Mouse (Mus musculus): Measurements from ENCODE around the gene Adsl. TPM values are rescaled to one million over a fixed set of nuclear protein-coding genes. Genes with fewer than 3 reads are reported as not detected.
"Not testable (repeated sequence)": the region's sequence is repeated elsewhere in the genome, so short reads cannot be mapped to it uniquely, and the experiment has no call there.

Adsl gene
- total and polyA plus RNA-seq, 2 experiments from 2014 or later, result 58.4 to 85.7 TPM

DNA sequence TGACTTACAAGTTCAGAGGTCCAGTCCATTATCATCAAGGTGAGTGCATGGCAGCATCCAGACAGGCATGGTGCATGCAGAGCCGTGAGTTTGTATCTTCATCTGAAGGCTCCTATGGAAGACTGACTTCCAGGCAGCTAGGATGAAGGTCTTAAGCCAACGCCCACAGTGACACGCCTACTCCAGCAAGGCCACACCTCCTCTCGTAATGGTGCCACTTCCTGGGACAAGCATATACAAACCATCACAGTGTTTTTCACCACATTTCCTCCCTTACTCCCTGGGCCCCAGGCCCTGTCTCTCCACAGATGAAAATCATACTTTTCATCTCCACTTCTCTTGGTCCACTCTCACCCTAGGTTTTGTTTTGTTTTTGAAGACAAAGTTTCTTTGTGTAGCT lies 26.5 kb upstream of the Adsl start:
- ATAC-seq (ENCODE audit: low FRiP score) (no peak), DNase-seq (ENCODE audit: low spot score) (no peak)
- H3K4me1 ChIP-seq (ENCODE audit: insufficient read depth, low read length), result no peaks in the 10 kb centered on the region
- H3K27me3 ChIP-seq (ENCODE audit: insufficient read depth, low read length), result no peaks in the 10 kb centered on the region
- 84% methylated on average over 4 of the region's 4 CpGs for WGBS
- no peak overlapping the region for H3K4me3 ChIP-seq (ENCODE audit: low read depth, low read length)
- no peak overlapping the region for H3K9ac ChIP-seq (replicated peaks; ENCODE audit: low read length, poor library complexity, severe bottlenecking)
- no peaks in the 10 kb centered on the region for H3K9me3 ChIP-seq (ENCODE audit: low read length)
- no peak overlapping the region for H3K4me2 ChIP-seq (ENCODE audit: low read depth, low read length, poor library complexity, severe bottlenecking)
- no peak overlapping the region for H3K27ac ChIP-seq (ENCODE audit: low read depth, low read length)
- TF ChIP-seq CTCF (IDR thresholded peaks at IDR 0.05), result no peak
- H3K36me3 ChIP-seq (ENCODE audit: insufficient read depth, low read length), result peaks cover 43% of the 10 kb centered on the region

- H3K36me3 ChIP-seq (ENCODE audit: insufficient read depth, low read length), result peaks cover 43% of the 10 kb centered on the region
- whole genome bisulfite sequencing, result 100% methylated on average over 2 of the region's 2 CpGs
These were observed 24.1 kb upstream of the Adsl start for GRCm38 (mm10) chr15:80924211-80924610.

GRCm38 (mm10) chr15:80928811-80929355 lies 19.4 kb upstream of the Adsl start:
- peaks cover 48% of the 10 kb centered on the region for H3K36me3 ChIP-seq (ENCODE audit: insufficient read depth, low read length)

More at GRCm38 (mm10) chr15:80924211-80924610, 24.1 kb upstream of the Adsl start:
- DNase-seq (ENCODE audit: low spot score) (no peak), ATAC-seq (ENCODE audit: low FRiP score) (no peak)
- TF ChIP-seq CTCF (IDR thresholded peaks at IDR 0.05), result no peak
- Histone ChIP-seq H3K4me3 (ENCODE audit: low read depth, low read length) (no peak overlapping the region), H3K4me2 (ENCODE audit: low read depth, low read length, poor library complexity, severe bottlenecking) (no peak overlapping the region), H3K27me3 (ENCODE audit: insufficient read depth, low read length) (no peaks in the 10 kb centered on the region), H3K4me1 (ENCODE audit: insufficient read depth, low read length) (no peaks in the 10 kb centered on the region), H3K27ac (ENCODE audit: low read depth, low read length) (no peak overlapping the region), H3K9me3 (ENCODE audit: low read length) (no peaks in the 10 kb centered on the region), H3K9ac (replicated peaks; ENCODE audit: low read length, poor library complexity, severe bottlenecking) (no peak overlapping the region)

GRCm38 (mm10) chr15:80930048-80930571 lies 18.2 kb upstream of the Adsl start:
- H3K9ac ChIP-seq (replicated peaks; ENCODE audit: low read length, poor library complexity, severe bottlenecking), result no peak overlapping the region
- no peak overlapping the region for H3K4me3 ChIP-seq (ENCODE audit: low read depth, low read length)
- H3K4me1 ChIP-seq (ENCODE audit: insufficient read depth, low read length), result no peaks in the 10 kb centered on the region
- WGBS, result 32% methylated on average over 14 of the region's 16 CpGs
- H3K36me3 ChIP-seq (ENCODE audit: insufficient read depth, low read length), result peaks cover 41% of the 10 kb centered on the region
- no peak overlapping the region for H3K27ac ChIP-seq (ENCODE audit: low read depth, low read length)
- peak; percentile 14 for DNase-seq (ENCODE audit: low spot score)
- no peaks in the 10 kb centered on the region for H3K27me3 ChIP-seq (ENCODE audit: insufficient read depth, low read length)
- H3K4me2 ChIP-seq (ENCODE audit: low read depth, low read length, poor library complexity, severe bottlenecking), result no peak overlapping the region
- ATAC-seq (ENCODE audit: low FRiP score), result no peak
- no peaks in the 10 kb centered on the region for H3K9me3 ChIP-seq (ENCODE audit: low read length)
- TF ChIP-seq CTCF (IDR thresholded peaks at IDR 0.05), result no peak

More at GRCm38 (mm10) chr15:80928811-80929355, 19.4 kb upstream of the Adsl start:
- Histone ChIP-seq H3K27ac (ENCODE audit: low read depth, low read length) (no peak overlapping the region), H3K27me3 (ENCODE audit: insufficient read depth, low read length) (no peaks in the 10 kb centered on the region), H3K4me1 (ENCODE audit: insufficient read depth, low read length) (no peaks in the 10 kb centered on the region), H3K4me3 (ENCODE audit: low read depth, low read length) (no peak overlapping the region), H3K9me3 (ENCODE audit: low read length) (no peaks in the 10 kb centered on the region), H3K4me2 (ENCODE audit: low read depth, low read length, poor library complexity, severe bottlenecking) (no peak overlapping the region), H3K9ac (replicated peaks; ENCODE audit: low read length, poor library complexity, severe bottlenecking) (no peak overlapping the region)
- ATAC-seq (ENCODE audit: low FRiP score) (no peak), DNase-seq (ENCODE audit: low spot score) (no peak)
- WGBS, result 82% methylated on average over 20 of the region's 20 CpGs
- TF ChIP-seq CTCF (IDR thresholded peaks at IDR 0.05), result no peak

- not testable (repeated sequence) for H3K4me2 ChIP-seq (ENCODE audit: low read depth, low read length, poor library complexity, severe bottlenecking); ATAC-seq (ENCODE audit: low FRiP score); H3K9me3 ChIP-seq (ENCODE audit: low read length); H3K4me3 ChIP-seq (ENCODE audit: low read depth, low read length); H3K4me1 ChIP-seq (ENCODE audit: insufficient read depth, low read length); H3K27ac ChIP-seq (ENCODE audit: low read depth, low read length); H3K9ac ChIP-seq (replicated peaks; ENCODE audit: low read length, poor library complexity, severe bottlenecking); H3K27me3 ChIP-seq (ENCODE audit: insufficient read depth, low read length); DNase-seq (ENCODE audit: low spot score)
- WGBS, result 90% methylated on average over 23 of the region's 23 CpGs
- peaks cover 38% of the 10 kb centered on the region for H3K36me3 ChIP-seq (ENCODE audit: insufficient read depth, low read length)
These were observed 17.5 kb upstream of the Adsl start for GRCm38 (mm10) chr15:80930676-80931320.

DNA sequence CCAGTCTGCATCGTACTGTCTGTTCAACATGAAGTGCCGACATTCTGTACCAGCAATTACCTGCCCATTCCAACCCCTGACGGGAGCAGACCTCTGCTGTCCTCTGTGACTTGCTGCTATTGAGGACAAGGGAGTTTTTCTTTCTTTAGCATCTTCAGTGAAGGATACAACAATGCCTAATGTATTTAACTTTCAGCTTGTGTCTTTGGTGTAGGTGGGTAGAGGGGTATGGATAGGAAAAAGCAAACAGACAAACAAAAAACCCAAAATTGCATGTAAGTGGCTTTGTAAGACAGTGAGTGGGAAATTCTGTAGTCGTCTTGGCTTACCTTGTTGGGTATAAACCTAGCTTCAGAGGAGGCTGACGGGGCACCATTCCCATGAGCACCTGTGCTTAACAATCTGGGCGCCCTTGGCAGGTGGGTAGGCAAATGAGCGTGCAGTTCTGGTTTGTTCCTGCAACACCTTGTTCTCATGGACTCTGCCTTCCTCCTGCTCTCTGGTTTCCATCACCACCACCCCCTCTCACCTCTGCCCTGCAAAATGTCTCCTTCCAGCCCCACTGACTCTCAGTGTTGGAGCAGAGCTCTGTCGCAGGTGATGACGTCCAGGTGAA lies 16.8 kb upstream of the Adsl start:
- Histone ChIP-seq H3K27me3 (ENCODE audit: insufficient read depth, low read length) (no peaks in the 10 kb centered on the region), H3K4me1 (ENCODE audit: insufficient read depth, low read length) (no peaks in the 10 kb centered on the region), H3K27ac (ENCODE audit: low read depth, low read length) (no peak overlapping the region), H3K9ac (replicated peaks; ENCODE audit: low read length, poor library complexity, severe bottlenecking) (no peak overlapping the region), H3K4me3 (ENCODE audit: low read depth, low read length) (no peak overlapping the region), H3K36me3 (ENCODE audit: insufficient read depth, low read length) (peaks cover 35% of the 10 kb centered on the region), H3K9me3 (ENCODE audit: low read length) (no peaks in the 10 kb centered on the region), H3K4me2 (ENCODE audit: low read depth, low read length, poor library complexity, severe bottlenecking) (no peak overlapping the region)
- WGBS, result 95% methylated on average over 9 of the region's 9 CpGs
- DNase-seq (ENCODE audit: low spot score) (no peak), ATAC-seq (ENCODE audit: low FRiP score) (no peak)
- TF ChIP-seq CTCF (IDR thresholded peaks at IDR 0.05), result no peak
